Mouse (Mus musculus): ENCODE results near the gene Macrod2.

DNA sequence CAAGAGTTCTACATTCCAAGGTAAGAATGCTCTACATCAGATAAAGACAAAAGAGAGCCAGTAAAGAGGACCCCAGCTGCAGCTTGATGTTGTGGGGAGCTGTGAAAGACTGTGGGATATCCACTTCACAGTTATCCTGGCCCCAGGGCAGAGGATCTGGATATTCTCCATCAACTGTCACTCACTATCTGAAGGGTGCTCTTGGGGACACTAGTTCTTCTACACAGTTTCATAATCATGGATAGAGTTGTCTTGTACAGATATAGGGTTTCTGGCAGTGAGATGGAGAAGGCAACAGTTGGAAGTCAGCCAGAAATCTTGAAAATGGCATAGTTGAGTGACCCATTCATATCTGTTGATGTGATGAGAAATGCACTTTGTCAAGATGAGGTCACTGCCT lies 490.1 kb downstream of the Macrod2 start:
- TF ChIP-seq CTCF (IDR thresholded peaks at IDR 0.05; ENCODE audit: borderline replicate concordance, insufficient read depth, low read depth, low read length) (no peak), POLR2A (IDR thresholded peaks at IDR 0.05; ENCODE audit: borderline replicate concordance, insufficient read depth, low read length) (no peak)

All from cerebellum, adult 2 months (tissue).